Mouse (Mus musculus) brain, embryonic 14.5 days (tissue): Measurements from ENCODE around the gene Scd4.

Experiments
- CTCF ChIP-seq: fragments of 200-500 bp; IDR thresholded peaks from 2 replicates; pipeline ENCODE4 v1.5.1; 2012; ENCODE audit warnings: inconsistent platforms, mild to moderate bottlenecking, moderate library complexity, borderline replicate concordance; ENCODE audit not compliant: insufficient read depth, insufficient read length; ENCODE audit errors: extremely low read depth
- POLR2A ChIP-seq: fragments of 200-500 bp; IDR thresholded peaks from 2 replicates; pipeline ENCODE4 v1.6.1; 2012; ENCODE audit warnings: mild to moderate bottlenecking, inconsistent platforms, borderline replicate concordance; ENCODE audit not compliant: poor library complexity, insufficient read depth, insufficient read length, severe bottlenecking; ENCODE audit errors: extremely low read depth

GRCm38 (mm10) chr19:44301671-44302305 lies 31.1 kb upstream of the Scd4 start:
- TF ChIP-seq POLR2A = no peak
- no peak for TF ChIP-seq CTCF
